Mouse (Mus musculus) B cell, adult (primary cell): ENCODE measurements around the gene Vmn1r89. TPM values are rescaled to one million over a fixed set of nuclear protein-coding genes. Genes with fewer than 3 reads are reported as not detected.

Source experiments
- total RNA-seq: library from RNA; stranded (reverse); gene quantifications from 4 replicates; pipeline ENCODE4 v1.2.4, GENCODE M21; 2023; ENCODE audit not compliant: inconsistent age

Vmn1r89 gene
- not detected in 4 replicates for total RNA-seq

DNA sequence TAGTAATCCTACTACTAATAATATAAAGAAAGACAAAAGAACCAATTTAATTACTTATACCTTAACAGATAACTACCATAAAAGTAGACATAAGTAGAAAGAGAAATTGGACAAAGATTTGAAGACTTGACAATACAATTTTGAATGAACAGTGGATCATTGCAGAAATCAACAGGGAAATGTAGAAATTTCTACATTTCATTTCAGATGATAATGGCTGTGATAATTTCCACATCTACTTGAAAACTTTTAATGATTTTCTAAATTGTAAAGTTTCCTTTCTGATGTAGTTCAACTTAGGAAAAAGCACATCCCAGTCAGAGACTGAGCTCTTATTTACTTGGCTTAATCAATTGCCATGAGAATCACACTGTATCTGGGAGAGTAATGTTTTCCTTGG lies at the start of gene Vmn1r89:
Gene Vmn1r89 (plus strand): TSS at position 301 of the 400 bp plus-strand sequence.

Other genes starting within 250 kb of the Vmn1r89 start
- gene Zfp324, start 247.2 kb upstream of the Vmn1r89 start, total RNA-seq: 3.4 to 4.0 TPM (median 3.8 TPM) in 4 replicates
- 8.2 to 10.2 TPM (median 9.2 TPM) in 4 replicates for gene Zfp446, start 235.2 kb upstream of the Vmn1r89 start, total RNA-seq
- gene Slc27a5, start 214.8 kb upstream of the Vmn1r89 start, total RNA-seq: not detected in 4 replicates
- 355 to 399 TPM (median 376 TPM) in 4 replicates for gene Trim28, start 213.9 kb upstream of the Vmn1r89 start, total RNA-seq
- 4.4 to 8.6 TPM (median 5.6 TPM) in 4 replicates for gene Zbtb45, start 203.0 kb upstream of the Vmn1r89 start, total RNA-seq
- gene Chmp2a, start 178.2 kb upstream of the Vmn1r89 start, total RNA-seq: 92.4 to 120 TPM (median 103 TPM) in 4 replicates
- gene Ube2m, start 174.7 kb upstream of the Vmn1r89 start, total RNA-seq: 83.4 to 96.0 TPM (median 89.6 TPM) in 4 replicates
- 0.51 to 0.87 TPM (median 0.72 TPM) in 4 replicates for gene Mzf1, start 158.3 kb upstream of the Vmn1r89 start, total RNA-seq
- gene Vmn1r85, start 117.8 kb upstream of the Vmn1r89 start, total RNA-seq: not detected in 4 replicates
- gene Vmn1r86, start 93.1 kb upstream of the Vmn1r89 start, total RNA-seq: not detected in 4 replicates
- gene Vmn1r87, start 72.9 kb upstream of the Vmn1r89 start, total RNA-seq: not detected in 4 replicates
- gene Vmn1r88, start 53.5 kb upstream of the Vmn1r89 start, total RNA-seq: 0.09 to 0.16 TPM (median 0.12 TPM) in 4 replicates
- gene Lig1, start 64.3 kb downstream of the Vmn1r89 start, total RNA-seq: 26.6 to 29.1 TPM (median 27.0 TPM) in 4 replicates
- 5.3 to 7.3 TPM (median 6.4 TPM) in 4 replicates for gene Zswim9, start 65.7 kb downstream of the Vmn1r89 start, total RNA-seq
- gene Pla2g4c, start 111.6 kb downstream of the Vmn1r89 start, total RNA-seq: 0.15 to 1.7 TPM (median 0.63 TPM) in 4 replicates
- gene Cabp5, start 185.1 kb downstream of the Vmn1r89 start, total RNA-seq: not detected in 4 replicates
- gene Bsph1, start 237.8 kb downstream of the Vmn1r89 start, total RNA-seq: not detected in 4 replicates